Mouse (Mus musculus) heart, embryonic 10.5 days (tissue): Measurements from ENCODE around the gene Sft2d1. TPM values are rescaled to one million over a fixed set of nuclear protein-coding genes. Genes with fewer than 3 reads are reported as not detected.

Experiments used
- DNase-seq: peaks from one replicate; pipeline ENCODE4 v3.0.0-alpha.2; 2017; ENCODE audit warnings: low spot score
- H3K27ac ChIP-seq: fragments of 300-500 bp; sonication (generic); 2 replicates; pipeline ENCODE4 v1.5.1; 2016; ENCODE audit warnings: mild to moderate bottlenecking
- H3K27me3 ChIP-seq: fragments of 300-500 bp; sonication (generic); 2 replicates; pipeline ENCODE4 v1.6.1; 2016; ENCODE audit warnings: mild to moderate bottlenecking; ENCODE audit not compliant: poor library complexity, insufficient read depth, severe bottlenecking
- H3K36me3 ChIP-seq: fragments of 300-500 bp; sonication (generic); 2 replicates; pipeline ENCODE4 v1.6.1; 2016; ENCODE audit warnings: mild to moderate bottlenecking, moderate library complexity
- H3K4me1 ChIP-seq: fragments of 300-500 bp; sonication (generic); 2 replicates; pipeline ENCODE4 v1.6.1; 2016; ENCODE audit warnings: mild to moderate bottlenecking
- H3K4me3 ChIP-seq: fragments of 300-500 bp; sonication (generic); 2 replicates; pipeline ENCODE4 v1.5.1; 2016; ENCODE audit warnings: mild to moderate bottlenecking, moderate library complexity
- H3K9me3 ChIP-seq: fragments of 300-500 bp; sonication (generic); 2 replicates; pipeline ENCODE4 v1.6.1; 2016; ENCODE audit warnings: mild to moderate bottlenecking, moderate library complexity
- WGBS: fragments of 180-500 bp; shearing (Covaris S2); methylation state at CpG from one replicate; pipeline ENCODE4 v1.1.7; 2016; 5-methylcytosine and 5-hydroxymethylcytosine counted together
- polyA plus RNA-seq: library from polyadenylated mRNA; unstranded; fragments of >200 nt; fragmentation: Nextera tagmentation; extraction: Ambion mirVana; gene quantifications from 2 replicates; pipeline ENCODE4 v1.2.1, GENCODE M21; 2016

Sft2d1 gene
- polyA plus RNA-seq, 1 experiment from 2014 or later = 85.3 TPM

DNA sequence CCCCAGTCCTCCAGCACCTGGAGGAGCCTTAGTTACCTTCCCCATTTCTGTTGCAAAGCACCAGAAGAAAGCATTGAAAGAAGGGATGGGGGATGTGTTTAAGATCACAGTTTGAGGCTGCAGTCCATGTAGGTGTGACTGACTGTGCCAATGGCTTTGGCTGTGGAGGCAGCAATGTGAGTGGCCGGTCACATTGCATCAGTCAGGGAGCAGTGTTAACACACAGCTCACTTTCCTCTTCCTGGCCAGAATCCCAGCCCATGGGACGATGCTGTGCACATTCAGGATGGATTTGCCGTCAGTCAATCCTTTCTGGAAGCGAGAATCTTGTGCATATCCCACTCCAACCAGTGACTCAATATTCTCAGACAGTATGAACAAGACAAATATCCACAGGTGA is 38.0 kb downstream of the Sft2d1 start:
- H3K27ac ChIP-seq = no peak overlapping the region
- no peaks in the 10 kb centered on the region for H3K36me3 ChIP-seq
- H3K4me3 ChIP-seq = no peak overlapping the region
- H3K4me1 ChIP-seq = no peaks in the 10 kb centered on the region
- no peak for DNase-seq
- H3K27me3 ChIP-seq = peaks cover 31% of the 10 kb centered on the region
- H3K9me3 ChIP-seq = no peaks in the 10 kb centered on the region
- 79% methylated on average over 4 of the region's 4 CpGs for WGBS

DNA sequence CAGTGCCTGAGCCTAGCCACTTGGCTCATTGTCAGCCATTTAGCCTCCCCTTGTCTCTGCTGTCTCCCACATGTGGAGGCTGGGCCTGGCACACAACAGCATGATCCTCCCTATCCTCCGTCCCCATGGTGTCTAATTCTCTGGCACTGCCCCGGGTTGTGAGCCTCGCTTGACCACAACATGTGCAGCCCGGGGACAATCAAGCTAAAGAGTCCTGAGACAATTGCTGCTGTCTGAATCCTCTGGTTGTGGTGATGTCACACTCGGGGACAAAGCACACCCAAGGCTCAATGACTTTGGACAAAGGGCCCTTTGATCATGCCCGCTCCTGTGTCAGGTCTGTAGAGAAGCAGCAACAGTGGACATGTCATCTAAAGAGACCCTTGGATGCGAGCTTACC is 40.2 kb downstream of the Sft2d1 start:
- no peak for DNase-seq
- Histone ChIP-seq H3K27me3 (peaks cover 13% of the 10 kb centered on the region; the same call in 1 of the 2 replicates), H3K9me3 (peaks cover 5% of the 10 kb centered on the region), H3K4me1 (no peaks in the 10 kb centered on the region), H3K27ac (no peak overlapping the region), H3K4me3 (no peak overlapping the region), H3K36me3 (no peaks in the 10 kb centered on the region)
- 77% methylated on average over 7 of the region's 7 CpGs for WGBS

DNA sequence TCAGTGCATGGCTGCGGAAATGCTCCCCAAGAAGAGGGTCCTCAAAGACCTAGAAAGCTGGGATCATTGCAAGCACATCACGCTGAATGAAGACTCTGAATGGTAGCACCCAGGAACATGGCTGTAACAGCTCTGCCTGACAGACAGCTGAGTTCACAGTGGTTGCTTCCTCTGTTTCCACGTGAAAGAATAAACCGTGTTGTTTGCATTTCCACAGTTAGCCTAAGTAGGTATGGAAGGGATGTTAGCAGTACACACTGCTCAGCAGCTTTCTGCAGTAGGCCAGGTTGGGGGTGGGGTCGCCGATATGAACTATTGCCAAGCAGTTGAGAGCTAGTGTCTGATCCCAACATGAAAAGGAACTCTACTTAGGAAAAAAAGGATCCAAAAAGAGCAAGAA is 44.8 kb downstream of the Sft2d1 start, which contains the start of gene T2:
TSS of gene T2 (plus strand) at position 301 of the 400 bp plus-strand sequence.
- H3K36me3 ChIP-seq = no peaks in the 10 kb centered on the region
- no peaks in the 10 kb centered on the region for H3K4me1 ChIP-seq
- WGBS = 82% methylated on average over 6 of the region's 6 CpGs

GRCm38 (mm10) chr17:8357498-8357897 is 46.6 kb downstream of the Sft2d1 start:
- Histone ChIP-seq H3K4me3 (no peak overlapping the region), H3K4me1 (0 out of 2 replicates have a peak, but pooled peaks cover 1% of the 10 kb centered on the region), H3K27ac (no peak overlapping the region), H3K27me3 (peaks cover 30% of the 10 kb centered on the region), H3K36me3 (no peaks in the 10 kb centered on the region), H3K9me3 (peaks cover 5% of the 10 kb centered on the region)
- WGBS = 83% methylated on average over 6 of the region's 6 CpGs
- no peak for DNase-seq

More for the DNA sequence above, 44.8 kb downstream of the Sft2d1 start, which contains the start of gene T2:
- DNase-seq = no peak
- Histone ChIP-seq H3K27me3 (peaks cover 16% of the 10 kb centered on the region), H3K4me3 (no peak within 1 kb of the TSS), H3K27ac (no peak within 1 kb of the TSS), H3K9me3 (peaks cover 5% of the 10 kb centered on the region)

GRCm38 (mm10) chr17:8360876-8361275 is 50.0 kb downstream of the Sft2d1 start:
- Histone ChIP-seq H3K9me3 (no peaks in the 10 kb centered on the region), H3K4me3 (no peak overlapping the region), H3K27ac (no peak overlapping the region), H3K27me3 (peaks cover 49% of the 10 kb centered on the region), H3K4me1 (0 out of 2 replicates have a peak, but pooled peaks cover 2% of the 10 kb centered on the region), H3K36me3 (no peaks in the 10 kb centered on the region)
- 81% methylated on average over 5 of the region's 5 CpGs for WGBS
- DNase-seq = no peak

DNA sequence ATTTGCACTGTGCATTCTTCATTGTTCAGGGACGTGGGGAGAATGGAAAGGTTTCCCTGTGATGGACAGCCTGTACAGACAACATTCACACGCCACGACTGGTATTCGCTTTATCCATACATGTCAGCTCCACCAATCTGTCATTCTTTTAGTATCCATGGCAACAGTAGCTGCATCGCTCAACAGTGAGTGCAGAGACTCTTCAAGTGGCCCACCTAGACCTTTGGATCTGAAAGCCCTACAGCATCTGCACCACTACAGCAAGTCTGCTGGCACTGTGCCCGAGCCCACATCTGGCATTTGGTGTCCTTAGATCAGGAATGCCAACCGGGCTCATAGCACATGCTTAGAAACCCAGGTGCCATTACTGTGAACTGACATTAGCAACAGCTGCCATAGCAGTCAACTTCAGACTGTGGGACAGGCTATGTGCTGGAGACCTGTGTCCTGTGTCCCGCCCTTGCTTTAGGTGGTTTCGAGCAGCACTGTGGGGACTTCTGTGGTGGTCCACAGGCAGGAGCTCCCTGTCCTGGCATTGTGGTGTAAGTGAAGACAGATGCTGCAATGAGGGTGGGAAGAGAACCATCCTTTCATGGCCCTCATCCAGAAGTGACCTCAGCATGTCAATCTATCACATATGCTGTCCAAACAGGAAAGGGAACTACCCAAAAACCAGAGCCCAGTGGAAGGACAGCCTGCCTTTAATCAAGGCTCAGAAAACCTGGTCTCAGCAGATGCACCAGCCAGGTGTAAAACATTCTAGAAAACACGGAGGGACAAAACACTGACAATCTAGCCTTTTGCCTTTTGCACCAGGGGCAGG is 50.6 kb downstream of the Sft2d1 start:
- Histone ChIP-seq H3K36me3 (no peaks in the 10 kb centered on the region), H3K9me3 (no peaks in the 10 kb centered on the region), H3K27me3 (peaks cover 49% of the 10 kb centered on the region), H3K4me3 (no peak overlapping the region), H3K4me1 (0 out of 2 replicates have a peak, but pooled peaks cover 2% of the 10 kb centered on the region), H3K27ac (no peak overlapping the region)
- DNase-seq = no peak
- WGBS = 75% methylated on average over 10 of the region's 10 CpGs

GRCm38 (mm10) chr17:8367514-8368480 is 56.9 kb downstream of the Sft2d1 start:
- Histone ChIP-seq H3K9me3 (no peaks in the 10 kb centered on the region), H3K4me3 (peak overlapping the region; percentile 27; the same call in 1 of the 2 replicates), H3K27ac (0 out of 2 replicates have a peak overlapping the region, but pooled peaks have one; percentile 39), H3K36me3 (no peaks in the 10 kb centered on the region), H3K4me1 (peaks cover 37% of the 10 kb centered on the region), H3K27me3 (peaks cover 38% of the 10 kb centered on the region)
- WGBS = 25% methylated on average over 20 of the region's 20 CpGs
- DNase-seq = no peak

DNA sequence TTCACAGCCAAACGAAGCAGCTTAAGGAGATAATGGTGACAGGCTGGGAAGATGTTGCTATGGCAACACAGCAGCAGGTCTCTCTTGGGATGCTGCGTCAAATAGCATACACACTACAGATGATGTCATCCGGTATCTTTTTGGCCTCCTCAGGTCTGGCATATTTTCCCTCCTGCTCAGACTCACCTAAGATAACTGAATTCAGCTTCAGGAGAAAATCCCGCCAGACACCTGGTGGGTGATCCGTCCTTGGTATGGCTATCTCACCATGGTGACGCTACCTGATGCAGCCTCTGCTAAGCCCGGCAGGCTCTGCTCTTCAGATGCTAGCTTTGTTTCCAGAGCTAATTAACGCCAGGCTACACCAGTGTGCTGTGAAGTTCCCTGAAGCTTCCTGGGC is 57.7 kb downstream of the Sft2d1 start:
- Histone ChIP-seq H3K36me3 (no peaks in the 10 kb centered on the region), H3K4me1 (peaks cover 37% of the 10 kb centered on the region), H3K27ac (no peak overlapping the region), H3K27me3 (peaks cover 35% of the 10 kb centered on the region), H3K9me3 (no peaks in the 10 kb centered on the region), H3K4me3 (0 out of 2 replicates have a peak overlapping the region, but pooled peaks have one; percentile 27)
- DNase-seq = no peak
- 9% methylated on average over 8 of the region's 8 CpGs for WGBS

DNA sequence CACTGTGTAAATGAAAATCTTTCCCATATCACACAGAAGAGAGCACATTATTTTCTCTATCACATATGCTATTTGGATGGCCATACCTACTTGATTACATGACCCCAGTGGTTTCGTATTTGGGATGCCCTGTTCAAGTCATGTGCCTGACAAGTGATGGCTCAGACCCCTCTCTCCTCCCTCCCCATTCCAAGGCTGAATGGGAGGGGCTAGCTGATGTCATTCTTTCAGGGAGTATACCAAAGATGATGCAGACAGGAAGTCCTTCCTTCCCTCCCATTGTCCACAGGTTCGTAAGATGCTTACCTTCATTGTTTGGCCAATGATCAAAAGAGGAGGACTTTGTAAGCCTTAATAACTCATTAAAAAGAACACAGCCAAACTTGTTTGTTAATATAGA is 58.3 kb downstream of the Sft2d1 start:
- Histone ChIP-seq H3K4me3 (no peak overlapping the region), H3K36me3 (no peaks in the 10 kb centered on the region), H3K27me3 (peaks cover 32% of the 10 kb centered on the region), H3K4me1 (peaks cover 37% of the 10 kb centered on the region), H3K27ac (no peak overlapping the region), H3K9me3 (no peaks in the 10 kb centered on the region)
- DNase-seq = no peak
- 56% methylated on average over 2 of the region's 2 CpGs for WGBS

GRCm38 (mm10) chr17:8370634-8371229 is 59.8 kb downstream of the Sft2d1 start:
- Histone ChIP-seq H3K36me3 (no peaks in the 10 kb centered on the region), H3K27ac (peak overlapping the region; percentile 30), H3K9me3 (no peaks in the 10 kb centered on the region), H3K4me1 (peaks cover 38% of the 10 kb centered on the region), H3K4me3 (no peak overlapping the region), H3K27me3 (peaks cover 36% of the 10 kb centered on the region)
- DNase-seq = no peak
- WGBS = 28% methylated on average over 13 of the region's 13 CpGs

DNA sequence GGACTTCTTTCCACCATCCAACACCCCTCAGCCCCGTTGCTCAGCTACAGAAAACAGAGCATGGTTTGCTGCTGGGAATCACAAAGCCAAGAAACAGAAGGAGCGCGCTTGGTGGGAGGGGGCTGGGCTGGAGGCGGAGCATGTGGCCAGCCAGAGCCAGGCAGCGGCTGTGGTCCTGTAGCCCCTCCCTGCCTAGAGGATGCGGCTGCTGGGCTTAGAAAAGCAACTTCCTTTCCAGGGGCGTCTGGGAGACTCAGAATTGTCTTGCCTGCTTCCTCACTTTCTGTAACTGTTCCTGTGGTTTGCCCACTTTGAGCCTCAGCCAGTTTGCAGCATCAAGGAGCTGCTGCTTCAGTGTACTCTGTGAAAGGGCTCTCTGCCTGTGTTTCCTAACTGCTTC is 60.9 kb downstream of the Sft2d1 start:
- Histone ChIP-seq H3K4me3 (peak overlapping the region; percentile 52), H3K4me1 (peaks cover 41% of the 10 kb centered on the region), H3K27me3 (peaks cover 36% of the 10 kb centered on the region), H3K27ac (peak overlapping the region; percentile 82), H3K9me3 (no peaks in the 10 kb centered on the region), H3K36me3 (no peaks in the 10 kb centered on the region)
- peak; percentile 86 for DNase-seq
- WGBS = under 1% methylated on average over 7 of the region's 7 CpGs

GRCm38 (mm10) chr17:8372286-8373046 is 61.6 kb downstream of the Sft2d1 start:
- peak overlapping the region; percentile 52 for H3K4me3 ChIP-seq
- peaks cover 32% of the 10 kb centered on the region for H3K27me3 ChIP-seq
- peak; percentile 86 for DNase-seq
- no peaks in the 10 kb centered on the region for H3K36me3 ChIP-seq
- WGBS = 5% methylated on average over 18 of the region's 18 CpGs
- no peaks in the 10 kb centered on the region for H3K9me3 ChIP-seq
- peaks cover 41% of the 10 kb centered on the region for H3K4me1 ChIP-seq
- H3K27ac ChIP-seq = peak overlapping the region; percentile 82
